Mouse (Mus musculus): Measurements from ENCODE around the gene Pacs2. TPM values are rescaled to one million over a fixed set of nuclear protein-coding genes. Genes with fewer than 3 reads are reported as not detected.
A peak's percentile ranks its signal among the peaks of the same experiment; 100 is the strongest.

Pacs2 gene
- 7.0 and 8.7 TPM in 2 replicates for polyA plus RNA-seq (2012; ENCODE audit: insufficient read depth, low replicate concordance)

DNA sequence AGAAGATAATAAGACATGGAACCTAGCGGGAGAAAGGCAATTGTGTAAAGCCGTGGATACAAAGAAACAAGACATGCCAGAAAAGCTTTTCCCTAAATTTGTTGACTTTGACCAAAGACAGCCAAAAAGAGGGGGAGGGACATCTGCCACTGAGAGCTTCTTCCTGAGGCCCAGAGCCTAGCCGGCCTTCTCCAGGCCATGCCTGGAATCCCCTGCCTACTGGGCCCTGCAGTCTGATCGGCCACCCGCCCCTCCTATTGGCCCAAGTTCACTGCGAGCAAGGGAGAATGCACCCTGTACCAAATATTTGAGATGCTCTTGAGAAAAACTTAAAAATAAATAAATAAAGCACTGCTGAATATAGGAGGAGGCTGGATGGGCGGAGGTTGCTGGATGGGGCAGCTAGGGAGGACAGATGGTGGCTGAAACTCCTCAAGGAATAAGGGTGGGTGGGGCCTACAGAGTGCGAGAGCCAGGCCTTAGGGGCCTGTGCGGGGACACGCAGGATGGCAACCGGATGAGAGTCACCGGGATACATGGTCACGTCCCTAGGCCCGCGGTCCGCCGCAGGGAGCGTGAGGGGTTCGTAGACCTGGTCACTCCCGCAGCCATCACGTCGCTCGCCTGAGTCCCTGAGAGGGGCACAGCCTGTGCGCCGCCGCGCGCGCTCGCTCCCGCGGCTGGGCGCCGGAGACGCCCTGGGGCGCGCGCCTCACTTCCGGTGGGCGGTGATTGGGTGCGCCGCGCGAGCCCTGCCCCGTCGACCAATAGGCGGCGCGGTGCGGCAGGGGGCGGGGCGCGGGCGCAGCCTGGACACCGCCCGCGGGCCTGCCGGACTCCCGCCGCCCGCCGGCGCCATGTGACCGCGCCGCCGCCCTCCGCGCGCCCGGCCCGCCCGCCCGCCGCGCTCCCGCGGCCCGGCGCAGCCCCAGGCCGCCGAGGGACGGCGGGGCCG lies at the start of gene Pacs2:
Gene Pacs2 (plus strand): TSS at position 905 of the 955 bp plus-strand sequence.
- Histone ChIP-seq H3K36me3 (replicated peaks; ENCODE audit: low read length) (no peaks in the 10 kb centered on the region), H3K4me1 (peaks cover 60% of the 10 kb centered on the region)

DNA sequence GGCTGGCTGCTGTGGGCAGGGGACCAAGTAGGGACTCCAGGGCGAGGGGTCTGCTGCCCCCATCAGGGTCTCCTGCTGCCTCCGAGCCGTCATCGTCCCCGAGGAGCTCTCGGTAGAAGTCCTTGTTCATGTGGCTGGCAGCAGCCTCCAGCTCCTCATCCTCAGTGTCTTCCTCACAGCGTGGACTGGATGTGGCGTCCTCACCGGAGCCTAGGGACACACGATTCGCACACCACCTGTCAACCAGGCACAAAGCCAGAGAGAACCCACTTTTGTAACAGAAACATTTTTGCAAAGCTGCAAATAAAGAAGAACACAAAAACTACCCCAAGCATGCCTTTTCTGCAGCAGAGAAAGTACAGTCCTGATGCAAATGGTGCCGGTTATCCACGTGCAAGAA lies 48.5 kb upstream of the Pacs2 start:
- Histone ChIP-seq H3K36me3 (replicated peaks; ENCODE audit: low read length) (peaks cover 98% of the 10 kb centered on the region), H3K9me3 (no peaks in the 10 kb centered on the region), H3K4me1 (peaks cover 49% of the 10 kb centered on the region), H3K27me3 (replicated peaks) (no peaks in the 10 kb centered on the region), H3K4me3 (replicated peaks) (no peak overlapping the region)
- no peak for TF ChIP-seq GATA1 (IDR thresholded peaks at IDR 0.05; ENCODE audit: borderline replicate concordance, low read length)
- TF ChIP-seq FLI1 (IDR thresholded peaks at IDR 0.05; ENCODE audit: low read length): no peak

More for the DNA sequence above, at the start of gene Pacs2:
- Histone ChIP-seq H3K27me3 (replicated peaks) (peaks cover 42% of the 10 kb centered on the region), H3K4me3 (replicated peaks) (peak within 1 kb of the TSS; percentile 100), H3K9me3 (no peaks in the 10 kb centered on the region)
- TF ChIP-seq GATA1 (IDR thresholded peaks at IDR 0.05; ENCODE audit: borderline replicate concordance, low read length) (no peak), FLI1 (IDR thresholded peaks at IDR 0.05; ENCODE audit: low read length) (peak; percentile 29; the same call in 1 of the 2 replicates)

DNA sequence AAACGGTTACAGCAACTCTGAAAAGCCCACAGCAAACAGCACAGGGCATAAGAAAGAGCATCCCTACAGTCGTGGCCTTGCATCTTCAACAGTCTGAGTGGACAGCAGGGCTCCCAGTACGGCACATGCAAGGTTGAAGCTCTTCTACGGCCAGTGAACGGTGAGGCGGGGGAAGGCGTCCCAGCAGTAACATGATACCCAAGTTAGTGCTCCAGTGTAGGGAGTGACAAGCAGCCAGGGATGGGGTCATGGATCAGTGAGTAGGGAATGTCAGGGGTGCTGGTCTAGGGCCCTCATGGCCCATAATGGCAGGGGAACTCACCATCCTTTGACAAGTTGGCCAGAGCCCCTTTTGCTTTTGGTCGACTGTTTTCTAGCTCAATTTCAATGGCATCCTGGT lies 45.4 kb upstream of the Pacs2 start:
- peak overlapping the region; percentile 10 for H3K4me3 ChIP-seq (replicated peaks)
- peaks cover 98% of the 10 kb centered on the region for H3K36me3 ChIP-seq (replicated peaks; ENCODE audit: low read length)

DNA sequence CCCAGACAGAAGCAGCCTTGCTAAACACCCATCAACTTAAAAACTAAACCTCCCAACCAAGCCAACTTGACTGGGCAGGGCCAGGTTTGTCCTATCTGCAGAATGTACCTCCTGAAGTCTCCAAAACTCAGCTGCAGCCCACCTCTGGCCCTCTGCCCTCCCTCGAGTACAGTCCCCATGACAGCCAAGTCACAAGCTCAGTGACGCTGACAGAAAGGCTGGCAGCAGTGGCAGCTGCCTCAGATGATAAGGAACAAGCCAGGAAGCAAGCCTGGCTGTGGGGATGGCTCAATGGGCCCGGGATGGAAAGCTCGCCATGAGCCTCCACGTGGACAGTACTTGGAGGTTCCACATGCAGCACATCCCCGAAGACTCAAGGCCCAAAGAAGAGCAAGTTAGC lies 44.7 kb upstream of the Pacs2 start:
- H3K4me1 ChIP-seq: peaks cover 43% of the 10 kb centered on the region
- no peaks in the 10 kb centered on the region for H3K9me3 ChIP-seq
- TF ChIP-seq GATA1 (IDR thresholded peaks at IDR 0.05; ENCODE audit: borderline replicate concordance, low read length): no peak
- no peak for TF ChIP-seq FLI1 (IDR thresholded peaks at IDR 0.05; ENCODE audit: low read length)
- peaks cover 98% of the 10 kb centered on the region for H3K36me3 ChIP-seq (replicated peaks; ENCODE audit: low read length)
- peak overlapping the region; percentile 24 for H3K4me3 ChIP-seq (replicated peaks)
- no peaks in the 10 kb centered on the region for H3K27me3 ChIP-seq (replicated peaks)

More for the DNA sequence above, 45.4 kb upstream of the Pacs2 start:
- H3K27me3 ChIP-seq (replicated peaks): no peaks in the 10 kb centered on the region
- TF ChIP-seq GATA1 (IDR thresholded peaks at IDR 0.05; ENCODE audit: borderline replicate concordance, low read length) (no peak), FLI1 (IDR thresholded peaks at IDR 0.05; ENCODE audit: low read length) (no peak)
- H3K4me1 ChIP-seq: peaks cover 43% of the 10 kb centered on the region
- H3K9me3 ChIP-seq: no peaks in the 10 kb centered on the region

DNA sequence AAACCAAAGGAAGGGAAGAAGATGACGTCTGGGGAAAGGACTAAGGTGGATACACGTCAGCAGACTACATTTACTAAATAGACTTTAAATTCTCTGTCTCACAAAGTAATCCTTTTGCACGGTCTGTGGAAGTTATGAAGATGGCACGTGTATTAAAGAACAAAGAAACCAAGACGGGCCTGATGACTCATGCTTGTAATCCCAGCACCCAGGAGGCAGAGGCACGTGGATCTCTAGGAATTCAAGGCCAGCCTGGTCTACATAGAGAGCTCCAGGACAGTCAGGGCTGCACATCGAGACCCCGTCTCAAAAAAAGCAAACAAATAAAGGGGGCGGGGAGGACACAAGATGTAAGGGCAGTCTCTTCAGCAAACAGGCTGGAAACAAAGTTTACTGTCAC lies 39.6 kb upstream of the Pacs2 start:
- Histone ChIP-seq H3K36me3 (replicated peaks; ENCODE audit: low read length) (peaks cover 82% of the 10 kb centered on the region), H3K4me1 (peaks cover 33% of the 10 kb centered on the region), H3K9me3 (no peaks in the 10 kb centered on the region), H3K4me3 (replicated peaks) (no peak overlapping the region), H3K27me3 (replicated peaks) (no peaks in the 10 kb centered on the region)
- no peak for TF ChIP-seq FLI1 (IDR thresholded peaks at IDR 0.05; ENCODE audit: low read length)
- no peak for TF ChIP-seq GATA1 (IDR thresholded peaks at IDR 0.05; ENCODE audit: borderline replicate concordance, low read length)

DNA sequence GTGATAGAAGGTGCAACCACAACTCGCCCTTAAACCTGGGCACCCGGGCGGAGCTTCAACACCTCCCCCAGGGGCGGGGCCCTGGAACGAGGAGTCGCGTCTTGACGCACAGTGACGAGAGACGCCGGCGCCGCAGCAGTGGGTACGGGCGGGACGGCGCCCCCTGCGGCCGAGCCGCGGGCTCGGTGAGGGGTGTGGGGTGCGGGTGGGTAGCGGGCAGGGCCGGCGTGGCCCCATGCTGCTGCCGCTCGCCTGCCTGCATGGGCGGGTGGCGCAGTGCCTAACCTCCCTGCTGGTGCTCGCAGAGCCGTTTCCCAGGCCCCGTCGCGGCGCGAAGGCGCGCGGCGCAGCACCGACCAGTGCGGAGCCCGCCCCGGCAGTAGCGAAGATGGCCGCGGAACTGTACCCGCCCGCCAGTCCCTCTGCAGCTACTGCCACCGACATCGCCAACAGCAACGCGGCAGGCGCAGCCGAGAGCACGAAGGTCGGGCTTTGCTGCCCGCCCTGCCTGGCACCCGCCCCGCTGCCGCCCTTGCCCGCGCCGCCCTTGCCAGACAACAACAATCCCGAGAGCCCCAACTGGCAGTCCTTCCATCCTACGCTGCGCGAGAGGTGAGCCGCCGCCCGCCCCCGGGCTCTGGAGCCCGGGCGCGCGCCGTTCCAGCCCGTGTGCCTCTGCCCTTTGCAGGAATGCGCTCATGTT lies 37.8 kb upstream of the Pacs2 start, which contains the start of gene Btbd6:
Gene Btbd6 (plus strand): TSS at position 112 of the 703 bp plus-strand sequence.
- Histone ChIP-seq H3K36me3 (replicated peaks; ENCODE audit: low read length) (peaks cover 84% of the 10 kb centered on the region), H3K27me3 (replicated peaks) (no peaks in the 10 kb centered on the region), H3K9me3 (no peaks in the 10 kb centered on the region), H3K4me3 (replicated peaks) (peak within 1 kb of the TSS; percentile 96), H3K4me1 (peaks cover 25% of the 10 kb centered on the region)
- TF ChIP-seq GATA1 (IDR thresholded peaks at IDR 0.05; ENCODE audit: borderline replicate concordance, low read length) (no peak), FLI1 (IDR thresholded peaks at IDR 0.05; ENCODE audit: low read length) (no peak)

DNA sequence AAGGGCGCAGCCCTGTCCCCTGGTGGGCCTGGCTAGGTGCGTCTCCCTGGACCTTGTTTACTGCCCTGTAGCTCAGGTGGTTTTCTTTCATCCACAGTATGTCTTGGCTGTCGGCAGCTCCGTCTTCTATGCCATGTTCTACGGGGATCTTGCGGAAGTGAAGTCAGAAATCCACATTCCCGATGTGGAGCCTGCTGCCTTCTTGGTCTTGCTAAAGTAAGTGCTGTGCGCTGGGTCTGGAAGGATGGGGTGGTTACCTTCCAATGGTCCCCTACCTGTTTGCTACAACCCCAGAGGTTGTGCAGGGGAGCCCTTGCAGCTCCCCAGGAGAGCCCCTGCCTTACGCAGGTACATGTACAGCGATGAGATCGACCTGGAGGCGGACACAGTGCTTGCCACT lies 37.2 kb upstream of the Pacs2 start:
- H3K27me3 ChIP-seq (replicated peaks): no peaks in the 10 kb centered on the region
- no peak for TF ChIP-seq GATA1 (IDR thresholded peaks at IDR 0.05; ENCODE audit: borderline replicate concordance, low read length)
- H3K36me3 ChIP-seq (replicated peaks; ENCODE audit: low read length): peaks cover 84% of the 10 kb centered on the region
- peaks cover 30% of the 10 kb centered on the region for H3K4me1 ChIP-seq
- H3K4me3 ChIP-seq (replicated peaks): peak overlapping the region; percentile 96
- no peaks in the 10 kb centered on the region for H3K9me3 ChIP-seq

DNA sequence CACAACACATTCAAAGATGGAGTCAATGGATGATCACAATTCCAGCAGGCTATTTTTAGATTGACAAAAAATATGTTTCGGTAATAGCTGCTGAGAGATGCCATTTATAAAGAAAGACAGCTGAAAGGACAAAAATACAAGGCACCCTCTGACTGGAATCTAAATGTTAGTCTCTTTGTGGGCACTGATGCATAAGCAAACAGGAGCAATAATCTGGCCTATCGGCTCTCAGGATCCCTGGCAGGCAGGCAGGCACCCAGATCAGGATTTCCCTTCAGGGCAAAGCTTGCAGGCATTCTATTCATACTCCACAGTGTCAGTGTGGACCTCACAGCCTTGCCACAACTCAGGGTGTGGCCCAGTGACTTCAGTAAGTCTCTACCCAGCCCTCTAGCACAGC lies 32.3 kb upstream of the Pacs2 start:
- Histone ChIP-seq H3K9me3 (no peaks in the 10 kb centered on the region), H3K4me3 (replicated peaks) (no peak overlapping the region), H3K36me3 (replicated peaks; ENCODE audit: low read length) (peaks cover 96% of the 10 kb centered on the region), H3K27me3 (replicated peaks) (no peaks in the 10 kb centered on the region), H3K4me1 (peaks cover 20% of the 10 kb centered on the region)
- no peak for TF ChIP-seq FLI1 (IDR thresholded peaks at IDR 0.05; ENCODE audit: low read length)
- no peak for TF ChIP-seq GATA1 (IDR thresholded peaks at IDR 0.05; ENCODE audit: borderline replicate concordance, low read length)

DNA sequence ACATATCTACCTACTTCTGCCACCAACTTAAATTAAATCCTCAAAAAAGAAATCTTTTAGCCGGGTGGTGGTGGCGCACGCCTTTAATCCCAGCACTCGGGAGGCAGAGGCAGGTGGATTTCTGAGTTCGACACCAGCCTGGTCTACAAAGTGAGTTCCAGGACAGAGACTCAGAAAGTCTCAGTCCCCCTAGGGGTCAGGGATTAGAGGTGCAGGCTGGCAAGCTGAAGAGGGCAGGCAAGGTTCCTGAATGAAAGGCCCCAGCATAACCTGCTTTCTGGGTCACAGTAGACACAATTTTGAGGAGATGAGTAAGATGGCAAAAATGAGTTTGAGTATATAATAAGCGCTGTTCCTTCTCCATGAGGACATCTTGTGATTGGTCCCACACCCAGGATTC lies 29.0 kb upstream of the Pacs2 start:
- H3K4me3 ChIP-seq (replicated peaks): no peak overlapping the region
- peaks cover 85% of the 10 kb centered on the region for H3K36me3 ChIP-seq (replicated peaks; ENCODE audit: low read length)
- H3K27me3 ChIP-seq (replicated peaks): no peaks in the 10 kb centered on the region
- TF ChIP-seq GATA1 (IDR thresholded peaks at IDR 0.05; ENCODE audit: borderline replicate concordance, low read length): no peak
- TF ChIP-seq FLI1 (IDR thresholded peaks at IDR 0.05; ENCODE audit: low read length): no peak
- peaks cover 26% of the 10 kb centered on the region for H3K4me1 ChIP-seq
- H3K9me3 ChIP-seq: no peaks in the 10 kb centered on the region
